12 mouse cellular contexts compared by ENCODE assay signal in genomic region chr15:78986536-78987220, GRCm38 (mm10). TPM values are rescaled to one million over a fixed set of nuclear protein-coding genes. Genes with fewer than 3 reads are reported as not detected.
DNase-seq lines count a peak whose midpoint lies in the region; ATAC-seq lines count a peak whose summit lies in the region.
"Had no signal": no experiment of that assay in that cellular context is flagged by ENCODE, and none has a peak within 500 bp of the region (broad histone marks: within the 10 kb centered on the region; RNA-seq: fewer than 3 reads in every experiment).

No protein-coding gene starts in this region.

- intact Hi-C loops in left cerebral cortex, postnatal 4 days (cut with DNase I), result no loop called here
- intact Hi-C loops in left cerebral cortex, postnatal 25 days (cut with DNase I), result no loop called here

- H3K9ac ChIP-seq in forebrain, embryonic 13.5 days, result peak overlapping the region; percentile 23; the same call in 1 of the 2 replicates
- H3K9ac ChIP-seq in forebrain, embryonic 15.5 days (replicated peaks), result no peak overlapping the region
- H3K9ac ChIP-seq: forebrain, embryonic 12.5 days had no signal

- DNase-seq in left cerebral cortex, postnatal 4 days, result peak; percentile 65
- DNase-seq in left cerebral cortex, postnatal 25 days (ENCODE audit: low spot score in 2 of 2), result no peak
- peak; percentile 85 to 86 for DNase-seq in cerebellum, postnatal 25 days
- peak; percentile 34 to 75 for DNase-seq in kidney, postnatal 25 days
- DNase-seq: right cerebral cortex, adult 18-20 months had no signal

- no peak for ATAC-seq in forebrain, embryonic 13.5 days
- no peak for ATAC-seq in forebrain, embryonic 15.5 days (replicated peaks)
- ATAC-seq in erythroblast, adult 5-6 weeks (replicated peaks; ENCODE audit: low FRiP score, poor library complexity, severe bottlenecking), result no peak
- no peak for ATAC-seq in frontal cortex, adult (ENCODE audit: low TSS enrichment)
- ATAC-seq: inflammation-experienced regulatory T-cells, adult 6 months had no signal

- H3K9me3 ChIP-seq in forebrain, embryonic 13.5 days (replicated peaks), result no peaks in the 10 kb centered on the region
- H3K9me3 ChIP-seq in forebrain, embryonic 15.5 days, result no peaks in the 10 kb centered on the region
- H3K9me3 ChIP-seq: forebrain, embryonic 12.5 days; limb, embryonic 12.5 days had no signal

- WGBS in forebrain, embryonic 13.5 days, result 66% methylated on average over 11 of the region's 11 CpGs
- WGBS in forebrain, embryonic 15.5 days, result 68% methylated on average over 11 of the region's 11 CpGs

- H3K36me3 ChIP-seq in forebrain, embryonic 13.5 days (ENCODE audit: poor library complexity, severe bottlenecking), result peaks cover 44% of the 10 kb centered on the region
- peaks cover 14% of the 10 kb centered on the region for H3K36me3 ChIP-seq in forebrain, embryonic 15.5 days

- H3K4me3 ChIP-seq in forebrain, embryonic 13.5 days, result no peak overlapping the region
- no peak overlapping the region for H3K4me3 ChIP-seq in forebrain, embryonic 15.5 days
- H3K4me3 ChIP-seq: forebrain, embryonic 12.5 days; limb, embryonic 12.5 days had no signal

- no peak overlapping the region for H3K27ac ChIP-seq in forebrain, embryonic 13.5 days
- no peak overlapping the region for H3K27ac ChIP-seq in forebrain, embryonic 15.5 days (replicated peaks)
- H3K27ac ChIP-seq: forebrain, embryonic 12.5 days; limb, embryonic 12.5 days had no signal

- no peaks in the 10 kb centered on the region for H3K27me3 ChIP-seq in forebrain, embryonic 13.5 days
- H3K27me3 ChIP-seq in forebrain, embryonic 15.5 days, result no peaks in the 10 kb centered on the region
- H3K27me3 ChIP-seq: forebrain, embryonic 12.5 days; limb, embryonic 12.5 days had no signal

- no peak overlapping the region for H3K4me2 ChIP-seq in forebrain, embryonic 13.5 days
- no peak overlapping the region for H3K4me2 ChIP-seq in forebrain, embryonic 15.5 days (replicated peaks)
- H3K4me2 ChIP-seq: forebrain, embryonic 12.5 days; limb, embryonic 12.5 days had no signal

- H3K4me1 ChIP-seq in forebrain, embryonic 13.5 days, result peaks cover 53% of the 10 kb centered on the region
- peaks cover 45% of the 10 kb centered on the region for H3K4me1 ChIP-seq in forebrain, embryonic 15.5 days

RNA-seq across cellular contexts. Expression of gene Triobp, which starts 39.2 kb away (rescaled TPM):
- polyA plus RNA-seq in forebrain, embryonic 13.5 days (2015; fragmentation: Nextera tagmentation; extraction: Ambion mirVana), result 35.6 and 39.2 TPM in 2 replicates
- 43.3 and 49.9 TPM in 2 replicates for polyA plus RNA-seq in forebrain, embryonic 15.5 days (2015; fragmentation: Nextera tagmentation; extraction: Ambion mirVana)
- total RNA-seq in left cerebral cortex, postnatal 4 days (2021), result 100 to 1,000 TPM in 1 of 2 experiments, 10 to 100 TPM in 1; 98.7 to 106 TPM
- 10 to 100 TPM; 16.4 to 16.8 TPM for total RNA-seq in left cerebral cortex, postnatal 25 days (2021)
- total RNA-seq in erythroblast, adult 5-6 weeks (2015; ENCODE audit: low replicate concordance), result 42.6 and 43.6 TPM in 2 replicates
- total RNA-seq in erythroblast, adult 5-6 weeks (2017; ENCODE audit: low replicate concordance), result 16.3 and 20.9 TPM in 2 replicates

RNA-seq across cellular contexts. Expression of gene H1f0, which starts 41.6 kb away (rescaled TPM):
- polyA plus RNA-seq in forebrain, embryonic 13.5 days (2015; fragmentation: Nextera tagmentation; extraction: Ambion mirVana), result 546 and 569 TPM in 2 replicates
- polyA plus RNA-seq in forebrain, embryonic 15.5 days (2015; fragmentation: Nextera tagmentation; extraction: Ambion mirVana), result 470 and 489 TPM in 2 replicates
- 10 to 100 TPM; 84.8 to 94.8 TPM for total RNA-seq in left cerebral cortex, postnatal 4 days (2021)
- 10 to 100 TPM; 91.8 to 96.6 TPM for total RNA-seq in left cerebral cortex, postnatal 25 days (2021)
- 6.5 and 8.6 TPM in 2 replicates for total RNA-seq in erythroblast, adult 5-6 weeks (2015; ENCODE audit: low replicate concordance)
- 8.2 and 20.5 TPM in 2 replicates for total RNA-seq in erythroblast, adult 5-6 weeks (2017; ENCODE audit: low replicate concordance)

RNA-seq across cellular contexts. Expression of gene Nol12, which starts 51.9 kb away (rescaled TPM):
- 50.3 and 59.3 TPM in 2 replicates for polyA plus RNA-seq in forebrain, embryonic 13.5 days (2015; fragmentation: Nextera tagmentation; extraction: Ambion mirVana)
- polyA plus RNA-seq in forebrain, embryonic 15.5 days (2015; fragmentation: Nextera tagmentation; extraction: Ambion mirVana), result 57.4 and 59.3 TPM in 2 replicates
- 10 to 100 TPM; 46.5 to 47.8 TPM for total RNA-seq in left cerebral cortex, postnatal 4 days (2021)
- total RNA-seq in left cerebral cortex, postnatal 25 days (2021), result 10 to 100 TPM; 37.7 to 37.9 TPM
- 1.5 and 6.1 TPM in 2 replicates for total RNA-seq in erythroblast, adult 5-6 weeks (2015; ENCODE audit: low replicate concordance)
- 7.6 and 10.7 TPM in 2 replicates for total RNA-seq in erythroblast, adult 5-6 weeks (2017; ENCODE audit: low replicate concordance)

RNA-seq across cellular contexts. Expression of gene Galr3, which starts 55.0 kb away (rescaled TPM):
- polyA plus RNA-seq in forebrain, embryonic 13.5 days (2015; fragmentation: Nextera tagmentation; extraction: Ambion mirVana), result not detected in 2 replicates
- polyA plus RNA-seq in forebrain, embryonic 15.5 days (2015; fragmentation: Nextera tagmentation; extraction: Ambion mirVana), result not detected in 2 replicates
- total RNA-seq in left cerebral cortex, postnatal 4 days (2021), result 1 to 10 TPM in 1 of 2 experiments, not detected in 1; 1.0 TPM
- under 1 TPM; 0.53 to 0.55 TPM for total RNA-seq in left cerebral cortex, postnatal 25 days (2021)
- total RNA-seq in erythroblast, adult 5-6 weeks (2015; ENCODE audit: low replicate concordance), result not detected in 2 replicates
- total RNA-seq in erythroblast, adult 5-6 weeks (2017; ENCODE audit: low replicate concordance), result not detected in 2 replicates
- polyA plus RNA-seq: forebrain, embryonic 12.5 days; inflammation-experienced regulatory T-cells, adult 6 months; limb, embryonic 12.5 days had no signal

Comparison
In these comparisons a context has a peak if more than half of its experiments do, and no peak if none do; other contexts are left out.
1. DNase-seq: peak in left cerebral cortex, postnatal 4 days (single experiment), cerebellum, postnatal 25 days (2 of 2) and kidney, postnatal 25 days (2 of 2); none in left cerebral cortex, postnatal 25 days (0 of 2).